Mouse (Mus musculus) adrenal gland, postnatal 25 days (tissue): ENCODE measurements at regions not wholly inside any gene's neighbourhood (a gene's known extent, or its start where the extent isn't known, plus 50 kb on each side); places are given as distances from the start of the nearest gene placed in this dataset.

Experiments used
- DNase-seq: peaks from one replicate; pipeline ENCODE4 v3.0.0; 2021; ENCODE audit warnings: mixed read lengths

GRCm38 (mm10) chr1:186376906-186377623 is 260.0 kb upstream of the Lyplal1 start:
- DNase-seq = no peak

GRCm38 (mm10) chr1:186374009-186374649 is 257.0 kb upstream of the Lyplal1 start:
- no peak for DNase-seq

- DNase-seq = no peak
Observed at GRCm38 (mm10) chr1:186373386-186373785, 256.3 kb upstream of the Lyplal1 start.

GRCm38 (mm10) chr1:186372770-186373353 is 255.8 kb upstream of the Lyplal1 start:
- no peak for DNase-seq

GRCm38 (mm10) chr1:186363356-186363755 is 246.2 kb upstream of the Lyplal1 start:
- no peak for DNase-seq

GRCm38 (mm10) chr1:186358011-186358670 is 241.0 kb upstream of the Lyplal1 start:
- peak; percentile 2 for DNase-seq

GRCm38 (mm10) chr1:186354742-186355141 is 237.6 kb upstream of the Lyplal1 start:
- DNase-seq = no peak

- no peak for DNase-seq
Observed at GRCm38 (mm10) chr1:186354072-186354471, 237.0 kb upstream of the Lyplal1 start.

- no peak for DNase-seq
Observed at GRCm38 (mm10) chr1:186350381-186350780, 233.3 kb upstream of the Lyplal1 start.

- DNase-seq = no peak
Observed at GRCm38 (mm10) chr1:186349966-186350365, 232.9 kb upstream of the Lyplal1 start.

- DNase-seq = no peak
Observed at GRCm38 (mm10) chr1:186347413-186348147, 230.5 kb upstream of the Lyplal1 start.

- no peak for DNase-seq
Observed at GRCm38 (mm10) chr1:186345449-186345848, 228.3 kb upstream of the Lyplal1 start.

- DNase-seq = no peak
Observed at GRCm38 (mm10) chr1:186342931-186343506, 225.9 kb upstream of the Lyplal1 start.

- DNase-seq = no peak
Observed at GRCm38 (mm10) chr1:186342391-186342790, 225.3 kb upstream of the Lyplal1 start.

- no peak for DNase-seq
Observed at GRCm38 (mm10) chr1:186341878-186342277, 224.8 kb upstream of the Lyplal1 start.

GRCm38 (mm10) chr1:186340701-186341100 is 223.6 kb upstream of the Lyplal1 start:
- no peak for DNase-seq

GRCm38 (mm10) chr1:186317285-186317684 is 200.2 kb upstream of the Lyplal1 start:
- no peak for DNase-seq

- DNase-seq = no peak
Observed at GRCm38 (mm10) chr1:186314180-186314579, 197.1 kb upstream of the Lyplal1 start.

- no peak for DNase-seq
Observed at GRCm38 (mm10) chr1:186312698-186313097, 195.6 kb upstream of the Lyplal1 start.

- DNase-seq = no peak
Observed at GRCm38 (mm10) chr1:186312008-186312407, 194.9 kb upstream of the Lyplal1 start.

- DNase-seq = no peak
Observed at GRCm38 (mm10) chr1:186307627-186308026, 190.5 kb upstream of the Lyplal1 start.

- DNase-seq = no peak
Observed at GRCm38 (mm10) chr1:186297464-186297863, 180.4 kb upstream of the Lyplal1 start.
